Mouse (Mus musculus) brain, embryonic 14.5 days (tissue): ENCODE results near the gene Kat2a.

Experiments
- CTCF ChIP-seq: fragments of 200-500 bp; IDR thresholded peaks from 2 replicates; pipeline ENCODE4 v1.5.1; 2012; ENCODE audit warnings: inconsistent platforms, mild to moderate bottlenecking, moderate library complexity, borderline replicate concordance; ENCODE audit not compliant: insufficient read depth, insufficient read length; ENCODE audit errors: extremely low read depth
- POLR2A ChIP-seq: fragments of 200-500 bp; IDR thresholded peaks from 2 replicates; pipeline ENCODE4 v1.6.1; 2012; ENCODE audit warnings: mild to moderate bottlenecking, inconsistent platforms, borderline replicate concordance; ENCODE audit not compliant: poor library complexity, insufficient read depth, insufficient read length, severe bottlenecking; ENCODE audit errors: extremely low read depth

GRCm38 (mm10) chr11:100702906-100703305 is 9.4 kb downstream of the Kat2a start:
- TF ChIP-seq CTCF, result no peak
- no peak for TF ChIP-seq POLR2A
